Mouse (Mus musculus) NIH3T3 (cell line): ENCODE measurements around the gene Slc13a2.

Source experiments
- DNase-seq: peaks from one replicate; pipeline ENCODE4 v3.0.0-alpha.2; 2012; ENCODE audit warnings: low read depth

Slc13a2 gene

GRCm38 (mm10) chr11:78353081-78353480 lies 68.9 kb downstream of the Slc13a2 start:
- DNase-seq = no peak

- DNase-seq = peak; percentile 57
Observed at GRCm38 (mm10) chr11:78349441-78350358, 72.3 kb downstream of the Slc13a2 start.

- DNase-seq = no peak
Observed at GRCm38 (mm10) chr11:78348474-78348873, 73.5 kb downstream of the Slc13a2 start.

- no peak for DNase-seq
Observed at GRCm38 (mm10) chr11:78347908-78348307, 74.1 kb downstream of the Slc13a2 start.
